23 mouse cellular contexts compared by ENCODE assay signal in the genomic region with DNA sequence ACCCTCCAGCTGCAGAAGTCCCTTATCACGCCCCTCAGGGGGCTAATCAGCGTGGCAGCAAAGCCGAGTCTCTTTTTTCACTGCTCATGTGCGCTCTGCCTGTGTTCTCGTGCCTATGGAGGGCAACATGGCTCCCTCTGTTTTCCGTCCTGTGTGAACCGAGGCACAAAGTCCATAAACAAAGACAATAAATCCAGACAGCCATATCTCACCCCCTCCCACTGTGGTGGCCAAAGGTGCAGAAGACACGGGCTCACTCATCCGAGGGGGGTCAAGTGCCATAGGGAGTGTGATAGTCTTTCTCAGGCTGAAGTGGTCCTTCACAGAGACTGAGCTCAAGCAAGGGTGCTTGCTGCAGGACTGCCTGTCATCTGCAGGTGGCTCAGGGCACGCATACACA. TPM values are rescaled to one million over a fixed set of nuclear protein-coding genes. Genes with fewer than 3 reads are reported as not detected.
DNase-seq lines count a peak whose midpoint lies in the region; ATAC-seq and TF ChIP-seq lines count a peak whose summit lies in the region.
"Had no signal": no experiment of that assay in that cellular context is flagged by ENCODE, and none has a peak within 500 bp of the region (broad histone marks: within the 10 kb centered on the region; RNA-seq: fewer than 3 reads in every experiment).

No protein-coding gene starts in this region.

- H3K4me3 ChIP-seq in kidney, embryonic 15.5 days (replicated peaks), result no peak overlapping the region
- H3K4me3 ChIP-seq in intestine, embryonic 16.5 days (ENCODE audit: low read length), result no peak overlapping the region
- H3K4me3 ChIP-seq in small intestine, adult 2 months (ENCODE audit: low read depth, low read length), result no peak overlapping the region
- no peak overlapping the region for H3K4me3 ChIP-seq in lung, postnatal 0 days (ENCODE audit: low read depth, low read length)
- H3K4me3 ChIP-seq: embryonic facial prominence, embryonic 10.5 days; embryonic facial prominence, embryonic 12.5 days; forebrain, embryonic 13.5 days; forebrain, embryonic 15.5 days had no signal

- no peak overlapping the region for H3K4me2 ChIP-seq in kidney, embryonic 15.5 days
- H3K4me2 ChIP-seq in intestine, embryonic 16.5 days (ENCODE audit: low read depth, low read length), result no peak overlapping the region
- no peak overlapping the region for H3K4me2 ChIP-seq in lung, postnatal 0 days (replicated peaks; ENCODE audit: low read depth, low read length)
- H3K4me2 ChIP-seq: embryonic facial prominence, embryonic 12.5 days; forebrain, embryonic 13.5 days; forebrain, embryonic 15.5 days had no signal

- WGBS in kidney, embryonic 15.5 days, result 44% methylated on average over 10 of the region's 10 CpGs
- 57% methylated on average over 10 of the region's 10 CpGs for WGBS in intestine, embryonic 16.5 days
- WGBS in small intestine, adult 2 months, result 24% methylated on average over 10 of the region's 10 CpGs
- WGBS in lung, postnatal 0 days, result 57% methylated on average over 10 of the region's 10 CpGs

- H3K9me3 ChIP-seq in kidney, embryonic 15.5 days (replicated peaks), result no peaks in the 10 kb centered on the region
- H3K9me3 ChIP-seq in intestine, embryonic 16.5 days (ENCODE audit: control insufficient read depth, low read length), result no peaks in the 10 kb centered on the region
- no peaks in the 10 kb centered on the region for H3K9me3 ChIP-seq in lung, postnatal 0 days (ENCODE audit: low read length)
- H3K9me3 ChIP-seq: embryonic facial prominence, embryonic 10.5 days; embryonic facial prominence, embryonic 12.5 days; forebrain, embryonic 13.5 days; forebrain, embryonic 15.5 days had no signal

- peaks cover 17% of the 10 kb centered on the region for H3K27me3 ChIP-seq in kidney, embryonic 15.5 days
- H3K27me3 ChIP-seq in intestine, embryonic 16.5 days (replicated peaks; ENCODE audit: control insufficient read depth, insufficient read depth, low read length), result 0 out of 2 replicates have a peak, but pooled peaks cover 2% of the 10 kb centered on the region
- no peaks in the 10 kb centered on the region for H3K27me3 ChIP-seq in small intestine, adult 2 months (ENCODE audit: control insufficient read depth, insufficient read depth, low read length)
- H3K27me3 ChIP-seq in lung, postnatal 0 days (replicated peaks; ENCODE audit: insufficient read depth, low read length), result no peaks in the 10 kb centered on the region
- H3K27me3 ChIP-seq: forebrain, embryonic 15.5 days had no signal

- no peak for TF ChIP-seq EP300 in lung, postnatal 0 days (IDR thresholded peaks at IDR 0.05)

- no peak for TF ChIP-seq POLR2A in small intestine, adult 2 months (IDR thresholded peaks at IDR 0.05; ENCODE audit: low read depth, low read length)

- peaks cover 14% of the 10 kb centered on the region for H3K4me1 ChIP-seq in kidney, embryonic 15.5 days
- peaks cover 16% of the 10 kb centered on the region for H3K4me1 ChIP-seq in intestine, embryonic 16.5 days (ENCODE audit: control insufficient read depth, insufficient read depth, low read length)
- peaks cover 21% of the 10 kb centered on the region for H3K4me1 ChIP-seq in small intestine, adult 2 months (ENCODE audit: control insufficient read depth, insufficient read depth, insufficient read length, low read length)
- H3K4me1 ChIP-seq in lung, postnatal 0 days (ENCODE audit: insufficient read depth, low read depth, low read length), result no peaks in the 10 kb centered on the region

- DNase-seq in kidney, adult 9 months, result no peak
- DNase-seq in thymus, postnatal 4 days, result peak; percentile 4
- no peak for DNase-seq in thymus, postnatal 0 days (ENCODE audit: low spot score)
- DNase-seq in lung, postnatal 0 days (ENCODE audit: low spot score), result no peak
- no peak for DNase-seq in left cerebral cortex, adult 18-20 months (ENCODE audit: low spot score in 2 of 2)
- DNase-seq: adrenal gland, adult 2 months; adrenal gland, postnatal 10 days; adrenal gland, postnatal 25 days; cerebellum, adult 11 months; cerebellum, adult 18-20 months; cerebellum, adult 8-10 months; cerebellum, adult 9-11 months; cerebellum, postnatal 14 days; cerebellum, postnatal 36 days had no signal

- no peak for TF ChIP-seq CTCF in small intestine, adult 2 months (IDR thresholded peaks at IDR 0.05; ENCODE audit: extremely low read depth, insufficient read length, insufficient replicate concordance, low read depth, low read length)
- no peak for TF ChIP-seq CTCF in lung, postnatal 0 days (IDR thresholded peaks at IDR 0.05)

- H3K27ac ChIP-seq in kidney, embryonic 15.5 days, result no peak overlapping the region
- H3K27ac ChIP-seq in intestine, embryonic 16.5 days (ENCODE audit: low read length), result 0 out of 2 replicates have a peak overlapping the region, but pooled peaks have one; percentile 15
- H3K27ac ChIP-seq in small intestine, adult 2 months (ENCODE audit: insufficient read depth, low read depth, low read length), result peak overlapping the region; percentile 22; the same call in 1 of the 2 replicates
- no peak overlapping the region for H3K27ac ChIP-seq in lung, postnatal 0 days (ENCODE audit: low read length)
- H3K27ac ChIP-seq: embryonic facial prominence, embryonic 10.5 days; embryonic facial prominence, embryonic 12.5 days; forebrain, embryonic 13.5 days; forebrain, embryonic 15.5 days had no signal

- ATAC-seq in kidney, embryonic 15.5 days (replicated peaks; ENCODE audit: low FRiP score), result peak; percentile 49
- ATAC-seq in intestine, embryonic 16.5 days, result peak; percentile 62
- no peak for ATAC-seq in lung, postnatal 0 days
- ATAC-seq: forebrain, embryonic 13.5 days; forebrain, embryonic 15.5 days had no signal

- H3K9ac ChIP-seq in kidney, embryonic 15.5 days, result no peak overlapping the region
- H3K9ac ChIP-seq in intestine, embryonic 16.5 days (ENCODE audit: low read depth, low read length), result no peak overlapping the region
- H3K9ac ChIP-seq in lung, postnatal 0 days (replicated peaks; ENCODE audit: low read depth), result no peak overlapping the region
- H3K9ac ChIP-seq: embryonic facial prominence, embryonic 12.5 days; forebrain, embryonic 13.5 days; forebrain, embryonic 15.5 days had no signal

- H3K36me3 ChIP-seq in kidney, embryonic 15.5 days, result no peaks in the 10 kb centered on the region
- H3K36me3 ChIP-seq in intestine, embryonic 16.5 days (ENCODE audit: control insufficient read depth, insufficient read depth, low read length), result no peaks in the 10 kb centered on the region
- H3K36me3 ChIP-seq in small intestine, adult 2 months (ENCODE audit: control insufficient read depth, insufficient read depth, low read length), result peaks cover 60% of the 10 kb centered on the region
- H3K36me3 ChIP-seq in lung, postnatal 0 days (ENCODE audit: insufficient read depth, low read length), result no peaks in the 10 kb centered on the region
- H3K36me3 ChIP-seq: embryonic facial prominence, embryonic 10.5 days; embryonic facial prominence, embryonic 12.5 days; forebrain, embryonic 15.5 days had no signal

RNA-seq across cellular contexts. Expression of a gene that starts 12.3 kb away (rescaled TPM):
- polyA plus RNA-seq in kidney, embryonic 15.5 days (2015; fragmentation: Nextera tagmentation; extraction: Ambion mirVana), result 13.4 and 14.3 TPM in 2 replicates
- 0.81 and 0.90 TPM in 2 replicates for polyA plus RNA-seq in thymus, postnatal 0 days (2015; fragmentation: Nextera tagmentation; extraction: Ambion mirVana)
- 13.6 and 17.9 TPM in 2 replicates for polyA plus RNA-seq in intestine, embryonic 16.5 days (2015; fragmentation: Nextera tagmentation; extraction: Ambion mirVana)
- 139 and 542 TPM in 2 replicates for polyA plus RNA-seq in small intestine, adult 2 months (2012; rRNA removed)
- polyA plus RNA-seq in lung, postnatal 0 days (2015; fragmentation: Nextera tagmentation; extraction: Ambion mirVana), result 1.4 and 2.7 TPM in 2 replicates
- total RNA-seq in left cerebral cortex, adult 18-20 months (2021), result 1 to 10 TPM; 3.1 to 4.9 TPM
- total RNA-seq: adrenal gland, postnatal 25 days had no signal

RNA-seq across cellular contexts. Expression of a gene that starts 18.5 kb away (rescaled TPM):
- 0.12 and 0.26 TPM in 2 replicates for polyA plus RNA-seq in kidney, embryonic 15.5 days (2015; fragmentation: Nextera tagmentation; extraction: Ambion mirVana)
- not detected in 2 replicates for polyA plus RNA-seq in thymus, postnatal 0 days (2015; fragmentation: Nextera tagmentation; extraction: Ambion mirVana)
- 0.07 TPM in 1 of 2 replicates, not detected in the other for polyA plus RNA-seq in intestine, embryonic 16.5 days (2015; fragmentation: Nextera tagmentation; extraction: Ambion mirVana)
- 0.75 and 2.6 TPM in 2 replicates for polyA plus RNA-seq in small intestine, adult 2 months (2012; rRNA removed)
- 0.07 and 0.13 TPM in 2 replicates for polyA plus RNA-seq in lung, postnatal 0 days (2015; fragmentation: Nextera tagmentation; extraction: Ambion mirVana)
- total RNA-seq in left cerebral cortex, adult 18-20 months (2021), result not detected
- total RNA-seq: adrenal gland, adult 2 months; adrenal gland, postnatal 25 days had no signal
- polyA plus RNA-seq: cortical plate, adult 2 months; forebrain, embryonic 11.5 days had no signal

RNA-seq across cellular contexts. Expression of a gene that starts 43.8 kb away (rescaled TPM):
- 0.67 and 0.74 TPM in 2 replicates for polyA plus RNA-seq in kidney, embryonic 15.5 days (2015; fragmentation: Nextera tagmentation; extraction: Ambion mirVana)
- polyA plus RNA-seq in thymus, postnatal 0 days (2015; fragmentation: Nextera tagmentation; extraction: Ambion mirVana), result 0.07 and 0.35 TPM in 2 replicates
- 0.29 and 0.32 TPM in 2 replicates for polyA plus RNA-seq in intestine, embryonic 16.5 days (2015; fragmentation: Nextera tagmentation; extraction: Ambion mirVana)
- polyA plus RNA-seq in small intestine, adult 2 months (2012; rRNA removed), result 0.05 and 0.08 TPM in 2 replicates
- polyA plus RNA-seq in lung, postnatal 0 days (2015; fragmentation: Nextera tagmentation; extraction: Ambion mirVana), result 0.16 and 0.31 TPM in 2 replicates
- total RNA-seq in left cerebral cortex, adult 18-20 months (2021), result under 1 TPM; 0.16 to 0.42 TPM
- total RNA-seq: adrenal gland, adult 2 months; adrenal gland, postnatal 25 days had no signal
- polyA plus RNA-seq: adrenal gland, adult 2 months had no signal

RNA-seq across cellular contexts. Expression of a gene that starts 44.0 kb away (rescaled TPM):
- 45.5 and 49.8 TPM in 2 replicates for polyA plus RNA-seq in kidney, embryonic 15.5 days (2015; fragmentation: Nextera tagmentation; extraction: Ambion mirVana)
- 18.2 and 21.9 TPM in 2 replicates for polyA plus RNA-seq in thymus, postnatal 0 days (2015; fragmentation: Nextera tagmentation; extraction: Ambion mirVana)
- polyA plus RNA-seq in intestine, embryonic 16.5 days (2015; fragmentation: Nextera tagmentation; extraction: Ambion mirVana), result 51.2 and 56.2 TPM in 2 replicates
- polyA plus RNA-seq in small intestine, adult 2 months (2012; rRNA removed), result 20.8 and 27.9 TPM in 2 replicates
- polyA plus RNA-seq in lung, postnatal 0 days (2015; fragmentation: Nextera tagmentation; extraction: Ambion mirVana), result 22.0 and 22.2 TPM in 2 replicates
- total RNA-seq in left cerebral cortex, adult 18-20 months (2021), result 10 to 100 TPM; 47.1 to 54.0 TPM

RNA-seq across cellular contexts. Expression of a gene that starts 55.2 kb away (rescaled TPM):
- polyA plus RNA-seq in kidney, embryonic 15.5 days (2015; fragmentation: Nextera tagmentation; extraction: Ambion mirVana), result 16.9 and 17.7 TPM in 2 replicates
- 12.8 and 15.2 TPM in 2 replicates for polyA plus RNA-seq in thymus, postnatal 0 days (2015; fragmentation: Nextera tagmentation; extraction: Ambion mirVana)
- 27.1 and 28.3 TPM in 2 replicates for polyA plus RNA-seq in intestine, embryonic 16.5 days (2015; fragmentation: Nextera tagmentation; extraction: Ambion mirVana)
- 24.1 and 40.2 TPM in 2 replicates for polyA plus RNA-seq in small intestine, adult 2 months (2012; rRNA removed)
- polyA plus RNA-seq in lung, postnatal 0 days (2015; fragmentation: Nextera tagmentation; extraction: Ambion mirVana), result 11.8 and 13.7 TPM in 2 replicates
- 10 to 100 TPM; 18.4 to 21.2 TPM for total RNA-seq in left cerebral cortex, adult 18-20 months (2021)

Comparison
In these comparisons a context has a peak if more than half of its experiments do, and no peak if none do; other contexts are left out.
1. H3K27ac ChIP-seq: peak in intestine, embryonic 16.5 days (single experiment) and small intestine, adult 2 months (single experiment); none in kidney, embryonic 15.5 days (single experiment) and lung, postnatal 0 days (single experiment).